Mouse (Mus musculus) stomach, embryonic 16.5 days (tissue): Measurements from ENCODE around the gene Ring1. TPM values are rescaled to one million over a fixed set of nuclear protein-coding genes. Genes with fewer than 3 reads are reported as not detected.

ENCODE experiments used
- microRNA counts: library from miRNA; unstranded; fragments of <30 nt; microRNA quantifications from one replicate; lab custom pipeline; 2016
- microRNA-seq: library from miRNA; unstranded; fragments of <30 nt; microRNA quantifications from one replicate; pipeline ENCODE4, GENCODE M21; 2016
- polyA plus RNA-seq: library from polyadenylated mRNA; unstranded; fragments of >200 nt; fragmentation: Nextera tagmentation; extraction: Ambion mirVana; gene quantifications from 2 replicates; pipeline ENCODE4 v1.2.1, GENCODE M21; 2015

Gene Ring1
- polyA plus RNA-seq, 1 experiment from 2014 or later, result 10.7 TPM

MicroRNAs within 50 kb of the gene (microRNA counts, 519-probe panel; counts per million panel counts)
- microRNA mmu-miR-219 (lab: Ali Mortazavi, UCI), result 635 counts per million, percentile 3 among the panel's probes with 10 or more counts

Small RNA genes lying within 50 kb of the gene (microRNA-seq; reads per million reads assigned to microRNA genes)
- gene Mir219a-1 (not detected), gene Mir219c (not detected)

Other genes with a start within 250 kb of the Ring1 start
- gene Angptl4, start 242.8 kb downstream of the Ring1 start, polyA plus RNA-seq, result 25.8 and 30.7 TPM in 2 replicates
- 24.8 and 29.0 TPM in 2 replicates for gene Kank3, start 214.2 kb downstream of the Ring1 start, polyA plus RNA-seq
- gene Rps28, start 200.1 kb downstream of the Ring1 start, polyA plus RNA-seq, result 740 and 935 TPM in 2 replicates
- 442 and 446 TPM in 2 replicates for gene Ndufa7, start 200.1 kb downstream of the Ring1 start, polyA plus RNA-seq
- gene Cd320, start 181.6 kb downstream of the Ring1 start, polyA plus RNA-seq, result 52.0 and 54.0 TPM in 2 replicates
- gene Gm7029, start 150.8 kb downstream of the Ring1 start, polyA plus RNA-seq, result not detected in 2 replicates
- 6.9 and 7.9 TPM in 2 replicates for gene Kifc1, start 134.0 kb downstream of the Ring1 start, polyA plus RNA-seq
- 0.39 and 0.40 TPM in 2 replicates for gene Platr17, start 119.5 kb downstream of the Ring1 start, polyA plus RNA-seq
- 40.9 and 44.4 TPM in 2 replicates for gene Daxx, start 115.3 kb downstream of the Ring1 start, polyA plus RNA-seq
- 58.4 and 68.7 TPM in 2 replicates for gene Tapbp, start 108.8 kb downstream of the Ring1 start, polyA plus RNA-seq
- gene Zbtb22, start 108.8 kb downstream of the Ring1 start, polyA plus RNA-seq, result 11.4 and 12.5 TPM in 2 replicates
- 43.9 and 44.7 TPM in 2 replicates for gene Rgl2, start 95.1 kb downstream of the Ring1 start, polyA plus RNA-seq
- 133 and 147 TPM in 2 replicates for gene Pfdn6, start 84.3 kb downstream of the Ring1 start, polyA plus RNA-seq
- 19.0 and 23.1 TPM in 2 replicates for gene Wdr46, start 84.0 kb downstream of the Ring1 start, polyA plus RNA-seq
- 8.6 and 9.0 TPM in 2 replicates for gene B3galt4, start 73.2 kb downstream of the Ring1 start, polyA plus RNA-seq
- gene Vps52, start 68.9 kb downstream of the Ring1 start, polyA plus RNA-seq, result 42.6 and 45.0 TPM in 2 replicates
- 1,606 and 1,631 TPM in 2 replicates for gene Rps18, start 68.7 kb downstream of the Ring1 start, polyA plus RNA-seq
- 107 and 140 TPM in 2 replicates for gene H2-K1, start 24.3 kb downstream of the Ring1 start, polyA plus RNA-seq
- 38.9 and 41.3 TPM in 2 replicates for gene H2-Ke6, start 3.4 kb upstream of the Ring1 start, polyA plus RNA-seq
- gene Slc39a7, start 7.0 kb upstream of the Ring1 start, polyA plus RNA-seq, result 194 and 195 TPM in 2 replicates
- gene Rxrb, start 7.1 kb upstream of the Ring1 start, polyA plus RNA-seq, result 36.3 and 37.7 TPM in 2 replicates
- 0.57 and 0.61 TPM in 2 replicates for gene Col11a2, start 14.8 kb upstream of the Ring1 start, polyA plus RNA-seq
- 0.61 and 0.64 TPM in 2 replicates for gene H2-Oa, start 67.7 kb upstream of the Ring1 start, polyA plus RNA-seq
- gene H2-DMa, start 94.9 kb upstream of the Ring1 start, polyA plus RNA-seq, result 10.8 and 11.6 TPM in 2 replicates
- gene Brd2, start 98.0 kb upstream of the Ring1 start, polyA plus RNA-seq, result 71.9 and 74.7 TPM in 2 replicates
- 0.70 and 0.82 TPM in 2 replicates for gene H2-DMb2, start 118.6 kb upstream of the Ring1 start, polyA plus RNA-seq
- 2.0 and 2.9 TPM in 2 replicates for gene H2-DMb1, start 128.4 kb upstream of the Ring1 start, polyA plus RNA-seq
- 8.7 and 9.1 TPM in 2 replicates for gene Tap1, start 162.9 kb upstream of the Ring1 start, polyA plus RNA-seq
- gene Psmb9, start 163.1 kb upstream of the Ring1 start, polyA plus RNA-seq, result 7.3 and 7.7 TPM in 2 replicates
- gene Psmb8, start 173.0 kb upstream of the Ring1 start, polyA plus RNA-seq, result 14.7 and 15.4 TPM in 2 replicates
- gene Tap2, start 178.8 kb upstream of the Ring1 start, polyA plus RNA-seq, result 7.1 and 8.4 TPM in 2 replicates
- gene H2-Ob, start 214.2 kb upstream of the Ring1 start, polyA plus RNA-seq, result 0.37 and 0.39 TPM in 2 replicates
- 18.1 and 19.5 TPM in 2 replicates for gene H2-Ab1, start 233.0 kb upstream of the Ring1 start, polyA plus RNA-seq